Mouse (Mus musculus): Measurements from ENCODE around the gene Setd4. TPM values are rescaled to one million over a fixed set of nuclear protein-coding genes. Genes with fewer than 3 reads are reported as not detected.
A peak's percentile ranks its signal among the peaks of the same experiment; 100 is the strongest.

Gene Setd4
- total and polyA plus RNA-seq, 3 experiments, result 20.2 to 24.6 (median 23.0) TPM

- peaks cover 0 to 3% of the 10 kb centered on the region in 2 experiments for H3K36me3 ChIP-seq (replicated peaks in 1 of 2; ENCODE audit: control insufficient read depth in 1 of 2, insufficient read depth in 1 of 2, low read length in 1 of 2)
- peak overlapping the region; percentile 12; the same call in 1 of the 2 replicates for H3K9ac ChIP-seq (ENCODE audit: insufficient read depth, low read depth)
- H3K27me3 ChIP-seq (replicated peaks), result no peaks in the 10 kb centered on the region
- peaks cover 16 to 20% of the 10 kb centered on the region in 2 experiments for H3K4me1 ChIP-seq (ENCODE audit: control insufficient read depth in 1 of 2, insufficient read depth in 2 of 2)
- in situ Hi-C loops (cut with MboI; ENCODE audit: low pct_ligation_motif_present, low pct_unique_long_range_greater_than_20kb, low sequenced_read_pairs), result no loop called here
- no peaks in the 10 kb centered on the region for H3K9me3 ChIP-seq (replicated peaks; ENCODE audit: low read length)
- no peak overlapping the region for H3K4me3 ChIP-seq (replicated peaks in 1 of 3; ENCODE audit: low read depth in 2 of 3, low read length in 2 of 3, poor library complexity in 1 of 3)
- peak; percentile 57 for DNase-seq (ENCODE audit: extremely low read depth)
- no peaks in the 10 kb centered on the region for H3K79me2 ChIP-seq (replicated peaks; ENCODE audit: control insufficient read depth, extremely low read depth, insufficient read depth, poor library complexity, severe bottlenecking)
- H3K4me2 ChIP-seq (ENCODE audit: insufficient read depth, low read depth, poor library complexity, severe bottlenecking), result 0 out of 2 replicates have a peak overlapping the region, but pooled peaks have one; percentile 64
- TF ChIP-seq IRF4 (IDR thresholded peaks at IDR 0.05; ENCODE audit: low read depth, low read length) (0 out of 2 replicates have a peak, but pooled peaks have one; percentile 34), RCOR1 (conservative IDR thresholded peaks at IDR 0.05; ENCODE audit: low read depth, low read length) (no peak), TCF12 (IDR thresholded peaks at IDR 0.05; ENCODE audit: low read depth, low read length) (peak; percentile 54; the same call in 1 of the 2 replicates), CHD1 (IDR thresholded peaks at IDR 0.05; ENCODE audit: low read depth, low read length) (peak; percentile 98), SMC3 (IDR thresholded peaks at IDR 0.05; ENCODE audit: low read depth, low read length) (no peak), BHLHE40 (IDR thresholded peaks at IDR 0.05; ENCODE audit: low read depth, low read length) (peak; percentile 95), ELF1 (IDR thresholded peaks at IDR 0.05; ENCODE audit: low read depth, low read length) (peak; percentile 48; the same call in 1 of the 2 replicates), CHD2 (IDR thresholded peaks at IDR 0.05; ENCODE audit: low read length) (peak; percentile 31; the same call in 1 of the 2 replicates), E2F4 (IDR thresholded peaks at IDR 0.05; ENCODE audit: insufficient replicate concordance, low read depth, low read length) (no peak), MAX (IDR thresholded peaks at IDR 0.05; ENCODE audit: low read length) (peak; percentile 87), TBP (conservative IDR thresholded peaks at IDR 0.05; ENCODE audit: low read depth, low read length) (0 out of 2 replicates have a peak, but pooled peaks have one; percentile 14), POLR2A (IDR thresholded peaks at IDR 0.05; ENCODE audit: low read depth, low read length) (peak; percentile 50), CTCF (conservative IDR thresholded peaks at IDR 0.05 in 1 of 2, IDR thresholded peaks at IDR 0.05 in 1 of 2; ENCODE audit: low read depth in 2 of 2, low read length in 2 of 2) (no peak), MEF2A (IDR thresholded peaks at IDR 0.05; ENCODE audit: borderline replicate concordance, low read depth, low read length) (peak; percentile 49; the same call in 1 of the 2 replicates), ZNF384 (IDR thresholded peaks at IDR 0.05; ENCODE audit: low read depth, low read length) (no peak), MXI1 (IDR thresholded peaks at IDR 0.05; ENCODE audit: low read depth, low read length) (peak; percentile 65), MYC (IDR thresholded peaks at IDR 0.05; ENCODE audit: low read depth, low read length) (peak; percentile 73), MAZ (IDR thresholded peaks at IDR 0.05; ENCODE audit: low read depth, low read length) (no peak)
- H3K27ac ChIP-seq (ENCODE audit: insufficient read depth, low read depth), result peak overlapping the region; percentile 63
- dilution Hi-C loops (cut with MboI; ENCODE audit: extremely low pct_ligation_motif_present, extremely low pct_unique_long_range_greater_than_20kb, low sequenced_read_pairs), result no loop called here
Observed at GRCm38 (mm10) chr16:93574521-93575191, 29.2 kb downstream of the Setd4 start.

DNA sequence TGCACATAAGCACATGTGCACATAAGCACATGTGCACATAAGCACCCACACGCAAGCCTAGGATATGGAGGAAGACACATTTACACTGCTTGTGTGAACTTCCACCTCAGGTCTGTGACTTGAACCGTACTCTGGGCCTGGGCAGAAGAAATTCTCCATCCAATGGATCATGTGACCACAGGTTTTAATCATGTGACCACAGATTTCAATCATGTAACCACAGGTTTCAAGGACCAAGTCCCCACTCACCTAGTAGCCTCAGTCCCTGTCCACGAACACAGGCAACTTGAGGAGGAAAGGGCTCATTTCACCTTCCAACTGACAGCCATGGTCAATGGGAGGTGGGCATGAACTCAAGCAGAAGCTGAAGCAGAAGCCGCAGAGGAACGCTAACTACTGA lies 30.4 kb downstream of the Setd4 start:
- Histone ChIP-seq H3K4me1 (ENCODE audit: control insufficient read depth in 1 of 2, insufficient read depth in 2 of 2) (peaks cover 16% of the 10 kb centered on the region in 2 experiments), H3K36me3 (replicated peaks in 1 of 2; ENCODE audit: control insufficient read depth in 1 of 2, insufficient read depth in 1 of 2, low read length in 1 of 2) (no peaks in the 10 kb centered on the region), H3K27me3 (replicated peaks) (no peaks in the 10 kb centered on the region), H3K27ac (ENCODE audit: insufficient read depth, low read depth) (no peak overlapping the region), H3K9ac (ENCODE audit: insufficient read depth, low read depth) (no peak overlapping the region), H3K4me3 (replicated peaks in 1 of 3; ENCODE audit: low read depth in 2 of 3, low read length in 2 of 3, poor library complexity in 1 of 3) (no peak overlapping the region), H3K9me3 (replicated peaks; ENCODE audit: low read length) (no peaks in the 10 kb centered on the region), H3K79me2 (replicated peaks; ENCODE audit: control insufficient read depth, extremely low read depth, insufficient read depth, poor library complexity, severe bottlenecking) (no peaks in the 10 kb centered on the region), H3K4me2 (ENCODE audit: insufficient read depth, low read depth, poor library complexity, severe bottlenecking) (no peak overlapping the region)
- in situ Hi-C loops (cut with MboI; ENCODE audit: low pct_ligation_motif_present, low pct_unique_long_range_greater_than_20kb, low sequenced_read_pairs), result no loop called here
- DNase-seq (ENCODE audit: extremely low read depth), result no peak
- TF ChIP-seq MYC (IDR thresholded peaks at IDR 0.05; ENCODE audit: low read depth, low read length), result no peak
- TF ChIP-seq ZC3H11A (IDR thresholded peaks at IDR 0.05; ENCODE audit: low read depth, low read length), result no peak
- TF ChIP-seq CHD1 (IDR thresholded peaks at IDR 0.05; ENCODE audit: low read depth, low read length), result no peak
- no peak; the same call in 1 of the 2 replicates for TF ChIP-seq BHLHE40 (IDR thresholded peaks at IDR 0.05; ENCODE audit: low read depth, low read length)
- peak; percentile 34; the same call in 1 of the 2 replicates for TF ChIP-seq USF1 (IDR thresholded peaks at IDR 0.05; ENCODE audit: low read depth, low read length)
- TF ChIP-seq USF2 (conservative IDR thresholded peaks at IDR 0.05; ENCODE audit: low read depth, low read length), result peak; percentile 63
- no peak for TF ChIP-seq ELF1 (IDR thresholded peaks at IDR 0.05; ENCODE audit: low read depth, low read length)
- TF ChIP-seq PAX5 (IDR thresholded peaks at IDR 0.05; ENCODE audit: low read length), result no peak
- no peak for TF ChIP-seq POLR2AphosphoS2 (IDR thresholded peaks at IDR 0.05; ENCODE audit: low read depth, low read length)
- no peak for TF ChIP-seq GABPA (IDR thresholded peaks at IDR 0.05; ENCODE audit: insufficient replicate concordance, low read depth, low read length)
- no peak for TF ChIP-seq CTCF (conservative IDR thresholded peaks at IDR 0.05 in 1 of 2, IDR thresholded peaks at IDR 0.05 in 1 of 2; ENCODE audit: low read depth in 2 of 2, low read length in 2 of 2)
- no peak for TF ChIP-seq MXI1 (IDR thresholded peaks at IDR 0.05; ENCODE audit: low read depth, low read length)
- no peak for TF ChIP-seq JUND (conservative IDR thresholded peaks at IDR 0.05; ENCODE audit: low read depth, low read length)
- no peak for TF ChIP-seq MAFK (IDR thresholded peaks at IDR 0.05; ENCODE audit: insufficient replicate concordance, low read length)
- TF ChIP-seq TBP (conservative IDR thresholded peaks at IDR 0.05; ENCODE audit: low read depth, low read length), result no peak
- TF ChIP-seq TCF12 (IDR thresholded peaks at IDR 0.05; ENCODE audit: low read depth, low read length), result no peak
- TF ChIP-seq POLR2A (IDR thresholded peaks at IDR 0.05; ENCODE audit: low read depth, low read length), result no peak
- TF ChIP-seq MAZ (IDR thresholded peaks at IDR 0.05; ENCODE audit: low read depth, low read length), result no peak
- TF ChIP-seq MAX (IDR thresholded peaks at IDR 0.05; ENCODE audit: low read length), result 0 out of 2 replicates have a peak, but pooled peaks have one; percentile 21
- TF ChIP-seq KAT2A (IDR thresholded peaks at IDR 0.05; ENCODE audit: insufficient replicate concordance, low read length), result no peak
- dilution Hi-C loops (cut with MboI; ENCODE audit: extremely low pct_ligation_motif_present, extremely low pct_unique_long_range_greater_than_20kb, low sequenced_read_pairs), result no loop called here

Measured in CH12.LX (cell line).